Mouse (Mus musculus): ENCODE results near the gene Trhr2. TPM values are rescaled to one million over a fixed set of nuclear protein-coding genes. Genes with fewer than 3 reads are reported as not detected.

The Trhr2 gene
- polyA plus RNA-seq, 1 experiment from 2014 or later, result not detected

DNA sequence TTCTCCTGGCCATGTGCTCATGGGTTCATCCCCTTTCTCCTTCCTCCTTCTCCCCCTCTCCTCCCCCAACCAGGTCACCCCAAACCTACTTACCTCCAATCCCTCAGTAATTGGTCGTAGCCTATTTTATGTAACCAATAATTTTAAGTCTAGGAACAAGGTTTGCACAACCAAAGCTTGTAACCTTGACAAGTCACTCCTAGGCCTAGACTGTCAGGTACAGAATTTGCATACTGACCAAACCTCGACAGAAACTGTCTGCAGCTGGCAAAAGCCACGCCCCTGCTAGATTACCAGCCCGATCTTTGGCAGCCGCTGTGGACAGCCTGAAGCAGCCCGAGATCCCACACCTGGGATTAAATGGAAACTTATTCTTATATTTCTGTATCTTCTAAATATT lies 11.2 kb upstream of the Trhr2 start:
- Histone ChIP-seq H3K9me3 (ENCODE audit: control insufficient read depth) (no peaks in the 10 kb centered on the region), H3K27me3 (replicated peaks; ENCODE audit: control insufficient read depth, insufficient read depth, low read length) (no peaks in the 10 kb centered on the region), H3K4me3 (ENCODE audit: low read depth, low read length) (no peak overlapping the region), H3K27ac (ENCODE audit: low read depth, low read length) (no peak overlapping the region), H3K9ac (ENCODE audit: low read depth, low read length) (no peak overlapping the region), H3K36me3 (ENCODE audit: control insufficient read depth, insufficient read depth) (no peaks in the 10 kb centered on the region), H3K4me2 (replicated peaks; ENCODE audit: low read depth) (no peak overlapping the region), H3K4me1 (replicated peaks; ENCODE audit: control insufficient read depth, insufficient read depth, low read length) (no peaks in the 10 kb centered on the region)
- ATAC-seq, result no peak
- WGBS, result 55% methylated on average over 6 of the region's 6 CpGs
- TF ChIP-seq CTCF (IDR thresholded peaks at IDR 0.05; ENCODE audit: low read depth), result no peak

GRCm38 (mm10) chr8:122369665-122370064 lies 9.1 kb upstream of the Trhr2 start:
- peak; percentile 91 for TF ChIP-seq CTCF (IDR thresholded peaks at IDR 0.05; ENCODE audit: low read depth)
- H3K9ac ChIP-seq (ENCODE audit: low read depth, low read length), result no peak overlapping the region
- H3K27ac ChIP-seq (ENCODE audit: low read depth, low read length), result no peak overlapping the region
- no peak overlapping the region for H3K4me2 ChIP-seq (replicated peaks; ENCODE audit: low read depth)
- 11% methylated on average over 9 of the region's 9 CpGs for WGBS
- H3K4me1 ChIP-seq (replicated peaks; ENCODE audit: control insufficient read depth, insufficient read depth, low read length), result no peaks in the 10 kb centered on the region
- H3K4me3 ChIP-seq (ENCODE audit: low read depth, low read length), result no peak overlapping the region
- H3K27me3 ChIP-seq (replicated peaks; ENCODE audit: control insufficient read depth, insufficient read depth, low read length), result no peaks in the 10 kb centered on the region
- peak; percentile 50 for ATAC-seq
- H3K9me3 ChIP-seq (ENCODE audit: control insufficient read depth), result no peaks in the 10 kb centered on the region
- no peaks in the 10 kb centered on the region for H3K36me3 ChIP-seq (ENCODE audit: control insufficient read depth, insufficient read depth)

DNA sequence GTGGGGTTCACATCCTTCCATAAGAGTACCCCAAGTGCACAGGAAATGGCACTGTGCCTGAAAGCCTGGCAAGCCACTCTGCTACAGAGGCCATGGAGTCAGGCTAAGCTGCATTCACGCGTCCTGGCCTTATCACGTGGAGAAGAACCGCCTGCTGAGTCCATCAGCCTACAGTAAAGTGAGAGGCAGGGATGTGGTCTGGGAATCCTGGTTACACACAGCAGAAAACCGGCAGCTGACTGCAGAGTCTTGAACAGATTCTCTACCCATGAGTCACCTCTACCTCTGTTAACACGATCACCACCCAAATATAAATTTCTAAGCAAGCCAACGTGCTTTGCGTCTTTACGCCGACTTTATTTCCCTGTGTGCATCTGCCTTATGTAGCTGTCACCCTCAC lies 7.9 kb upstream of the Trhr2 start:
- ATAC-seq, result no peak
- Histone ChIP-seq H3K27me3 (replicated peaks; ENCODE audit: control insufficient read depth, insufficient read depth, low read length) (no peaks in the 10 kb centered on the region), H3K36me3 (ENCODE audit: control insufficient read depth, insufficient read depth) (no peaks in the 10 kb centered on the region), H3K4me3 (ENCODE audit: low read depth, low read length) (no peak overlapping the region), H3K9ac (ENCODE audit: low read depth, low read length) (no peak overlapping the region), H3K4me2 (replicated peaks; ENCODE audit: low read depth) (no peak overlapping the region), H3K4me1 (replicated peaks; ENCODE audit: control insufficient read depth, insufficient read depth, low read length) (no peaks in the 10 kb centered on the region), H3K9me3 (ENCODE audit: control insufficient read depth) (no peaks in the 10 kb centered on the region), H3K27ac (ENCODE audit: low read depth, low read length) (no peak overlapping the region)
- TF ChIP-seq CTCF (IDR thresholded peaks at IDR 0.05; ENCODE audit: low read depth), result no peak
- WGBS, result 61% methylated on average over 10 of the region's 10 CpGs

GRCm38 (mm10) chr8:122362967-122363366 lies 2.4 kb upstream of the Trhr2 start:
- H3K4me2 ChIP-seq (replicated peaks; ENCODE audit: low read depth), result no peak overlapping the region
- no peaks in the 10 kb centered on the region for H3K4me1 ChIP-seq (replicated peaks; ENCODE audit: control insufficient read depth, insufficient read depth, low read length)
- ATAC-seq, result no peak
- no peak overlapping the region for H3K27ac ChIP-seq (ENCODE audit: low read depth, low read length)
- no peak overlapping the region for H3K9ac ChIP-seq (ENCODE audit: low read depth, low read length)
- no peaks in the 10 kb centered on the region for H3K36me3 ChIP-seq (ENCODE audit: control insufficient read depth, insufficient read depth)
- TF ChIP-seq CTCF (IDR thresholded peaks at IDR 0.05; ENCODE audit: low read depth), result no peak
- no peak overlapping the region for H3K4me3 ChIP-seq (ENCODE audit: low read depth, low read length)
- 31% methylated on average over 8 of the region's 8 CpGs for WGBS
- no peaks in the 10 kb centered on the region for H3K9me3 ChIP-seq (ENCODE audit: control insufficient read depth)
- no peaks in the 10 kb centered on the region for H3K27me3 ChIP-seq (replicated peaks; ENCODE audit: control insufficient read depth, insufficient read depth, low read length)

DNA sequence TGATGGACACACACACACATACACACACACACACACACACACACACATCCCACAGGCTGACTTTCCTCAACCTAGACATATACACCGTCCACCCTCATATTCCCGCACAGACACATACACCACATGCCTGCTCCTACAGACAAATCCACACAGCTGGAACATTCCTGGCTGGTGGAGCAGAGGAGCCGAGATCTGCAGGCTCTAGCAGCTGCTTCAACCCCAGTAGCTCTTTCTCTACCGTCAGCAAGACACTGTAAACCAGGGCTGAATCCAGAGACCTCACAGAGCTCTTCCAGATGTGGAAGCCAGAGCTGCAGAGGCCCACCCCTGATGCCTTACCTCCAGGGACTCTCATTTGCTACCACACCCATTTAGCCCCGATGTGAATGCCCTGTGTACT lies 1.7 kb upstream of the Trhr2 start:
- H3K27ac ChIP-seq (ENCODE audit: low read depth, low read length), result no peak overlapping the region
- H3K4me3 ChIP-seq (ENCODE audit: low read depth, low read length), result no peak overlapping the region
- H3K27me3 ChIP-seq (replicated peaks; ENCODE audit: control insufficient read depth, insufficient read depth, low read length), result no peaks in the 10 kb centered on the region
- H3K4me2 ChIP-seq (replicated peaks; ENCODE audit: low read depth), result no peak overlapping the region
- H3K9ac ChIP-seq (ENCODE audit: low read depth, low read length), result no peak overlapping the region
- H3K9me3 ChIP-seq (ENCODE audit: control insufficient read depth), result no peaks in the 10 kb centered on the region
- H3K36me3 ChIP-seq (ENCODE audit: control insufficient read depth, insufficient read depth), result no peaks in the 10 kb centered on the region
- 35% methylated on average over 5 of the region's 5 CpGs for WGBS
- no peaks in the 10 kb centered on the region for H3K4me1 ChIP-seq (replicated peaks; ENCODE audit: control insufficient read depth, insufficient read depth, low read length)
- no peak for ATAC-seq
- TF ChIP-seq CTCF (IDR thresholded peaks at IDR 0.05; ENCODE audit: low read depth), result no peak

DNA sequence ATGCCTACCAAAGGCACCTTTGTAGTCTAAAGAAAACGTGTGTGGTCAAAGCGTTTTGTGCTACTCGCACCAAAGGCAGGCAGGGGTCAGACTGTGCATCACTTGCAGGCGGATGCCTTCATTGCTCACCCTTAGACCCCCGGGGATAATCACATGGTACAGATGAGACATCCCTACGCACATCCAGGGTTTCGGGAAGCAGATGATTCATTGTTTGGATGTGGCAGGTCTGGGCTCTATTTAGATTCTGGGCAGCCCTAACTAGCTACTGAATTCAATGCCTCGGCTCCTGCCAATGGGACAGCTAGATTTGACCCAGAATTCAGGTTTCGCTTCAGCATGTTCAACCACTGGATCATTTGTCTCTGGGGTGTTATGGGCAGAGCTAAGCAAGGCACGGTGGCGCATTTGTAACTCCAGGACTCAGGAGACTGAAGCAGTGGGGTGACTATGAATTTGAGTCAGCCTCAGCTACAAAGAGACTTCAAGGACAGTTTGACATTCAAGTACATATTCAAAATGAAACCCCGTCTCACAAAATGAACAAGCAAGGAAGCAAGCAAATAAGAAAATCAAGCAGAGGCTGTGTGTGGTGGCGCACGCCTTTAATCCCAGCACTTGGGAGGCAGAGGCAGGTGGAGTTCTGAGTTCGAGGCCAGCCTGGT lies 1.3 kb downstream of the Trhr2 start:
- H3K9me3 ChIP-seq (ENCODE audit: control insufficient read depth), result no peaks in the 10 kb centered on the region
- no peak overlapping the region for H3K4me3 ChIP-seq (ENCODE audit: low read depth, low read length)
- no peak overlapping the region for H3K4me2 ChIP-seq (replicated peaks; ENCODE audit: low read depth)
- TF ChIP-seq CTCF (IDR thresholded peaks at IDR 0.05; ENCODE audit: low read depth), result no peak
- no peaks in the 10 kb centered on the region for H3K4me1 ChIP-seq (replicated peaks; ENCODE audit: control insufficient read depth, insufficient read depth, low read length)
- no peaks in the 10 kb centered on the region for H3K36me3 ChIP-seq (ENCODE audit: control insufficient read depth, insufficient read depth)
- no peak for ATAC-seq
- no peak overlapping the region for H3K9ac ChIP-seq (ENCODE audit: low read depth, low read length)
- WGBS, result 80% methylated on average over 15 of the region's 15 CpGs
- H3K27ac ChIP-seq (ENCODE audit: low read depth, low read length), result no peak overlapping the region
- H3K27me3 ChIP-seq (replicated peaks; ENCODE audit: control insufficient read depth, insufficient read depth, low read length), result no peaks in the 10 kb centered on the region

DNA sequence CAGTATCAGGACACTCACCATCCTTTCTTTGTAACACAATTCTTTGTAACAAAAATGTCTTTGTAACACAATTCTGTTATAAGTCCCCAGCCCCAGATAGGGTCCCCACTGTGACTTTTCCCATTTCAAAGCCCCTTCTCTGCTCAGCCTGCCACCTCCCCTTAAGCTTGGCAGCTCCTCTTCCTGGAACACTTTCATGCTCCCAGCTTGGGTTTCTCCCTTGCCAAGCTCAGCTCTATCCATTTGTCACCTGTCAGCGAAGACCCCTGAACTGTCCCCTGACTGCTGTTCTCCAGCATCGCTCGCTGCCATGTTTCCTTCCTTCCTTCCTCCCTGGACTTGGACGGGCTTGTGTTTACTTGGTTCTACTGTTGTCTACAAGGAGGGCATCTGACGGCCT lies 2.9 kb downstream of the Trhr2 start:
- no peaks in the 10 kb centered on the region for H3K27me3 ChIP-seq (replicated peaks; ENCODE audit: control insufficient read depth, insufficient read depth, low read length)
- no peak overlapping the region for H3K4me2 ChIP-seq (replicated peaks; ENCODE audit: low read depth)
- WGBS, result 73% methylated on average over 5 of the region's 5 CpGs
- H3K4me1 ChIP-seq (replicated peaks; ENCODE audit: control insufficient read depth, insufficient read depth, low read length), result no peaks in the 10 kb centered on the region
- no peak overlapping the region for H3K4me3 ChIP-seq (ENCODE audit: low read depth, low read length)
- no peak for TF ChIP-seq CTCF (IDR thresholded peaks at IDR 0.05; ENCODE audit: low read depth)
- H3K9ac ChIP-seq (ENCODE audit: low read depth, low read length), result no peak overlapping the region
- H3K36me3 ChIP-seq (ENCODE audit: control insufficient read depth, insufficient read depth), result no peaks in the 10 kb centered on the region
- H3K9me3 ChIP-seq (ENCODE audit: control insufficient read depth), result no peaks in the 10 kb centered on the region
- no peak overlapping the region for H3K27ac ChIP-seq (ENCODE audit: low read depth, low read length)
- ATAC-seq, result no peak
